In the genomic region with DNA sequence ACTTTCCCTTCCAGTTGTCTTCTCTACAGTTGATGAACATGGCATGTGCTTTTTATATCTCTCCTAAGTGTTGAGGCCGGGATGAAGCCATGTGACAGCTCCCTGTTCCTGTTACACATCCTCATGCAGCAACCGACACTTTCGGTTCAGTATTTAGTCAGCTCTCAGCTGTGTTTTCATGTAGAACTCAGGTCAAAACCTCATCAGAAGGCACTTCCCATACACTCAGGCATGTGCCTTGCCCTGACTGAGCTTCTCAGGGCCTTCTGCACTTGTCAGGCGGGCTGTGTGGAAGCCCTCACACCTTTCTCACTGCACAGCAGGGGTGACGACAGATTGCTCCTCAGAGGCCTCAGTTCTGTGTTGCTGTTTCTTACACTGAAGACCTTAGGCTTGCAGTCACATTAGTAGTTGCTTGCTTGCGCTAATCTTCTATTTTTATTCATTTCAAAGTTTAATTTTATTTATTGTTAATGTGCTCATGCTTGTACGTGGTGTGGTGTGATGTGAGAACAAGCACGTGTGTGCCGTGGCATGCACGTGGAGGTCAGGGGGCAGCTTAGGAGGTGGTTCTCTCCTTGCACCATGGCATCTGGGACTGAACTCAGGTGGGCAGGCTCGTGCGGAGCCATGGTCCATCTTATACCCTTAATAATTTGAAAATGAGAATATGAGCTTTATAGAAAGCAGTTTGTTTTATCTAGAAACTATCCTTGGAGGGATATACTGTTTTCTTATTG, we compare ENCODE assay signal across 8 mouse cellular contexts. TPM values are rescaled to one million over a fixed set of nuclear protein-coding genes. Genes with fewer than 3 reads are reported as not detected.
A peak's percentile ranks its signal among the peaks of the same experiment; 100 is the strongest.
DNase-seq lines count a peak whose midpoint lies in the region; ATAC-seq lines count a peak whose summit lies in the region.
"Had no signal": no experiment of that assay in that cellular context is flagged by ENCODE, and none has a peak within 500 bp of the region (broad histone marks: within the 10 kb centered on the region; RNA-seq: fewer than 3 reads in every experiment).

No protein-coding gene starts in this region.

- DNase-seq in layer of hippocampus, adult 9-11 months: peak; percentile 73
- DNase-seq in layer of hippocampus, adult 18-20 months (ENCODE audit: low spot score in 2 of 2): no peak
- DNase-seq in ZHBTc4 (ENCODE audit: low read depth, low spot score): peak; percentile 51
- DNase-seq in heart, adult 8-10 months (ENCODE audit: low spot score): peak; percentile 53
- DNase-seq in adrenal gland, postnatal 36 days: no peak
- no peak for DNase-seq in kidney, postnatal 4 days
- DNase-seq: cerebellum, adult 9-11 months had no signal

- peak; percentile 80 for ATAC-seq in monocyte, adult 5-6 weeks (replicated peaks; ENCODE audit: insufficient number of reproducible peaks, low FRiP score, low TSS enrichment, poor library complexity, severe bottlenecking)

RNA-seq across cellular contexts. Expression of gene Arhgap32, which starts 30.5 kb away (rescaled TPM):
- total RNA-seq in layer of hippocampus, adult 18-20 months (2021): 100 to 1,000 TPM; 233 to 240 TPM
- 10 to 100 TPM; 17.5 to 24.0 (median 21.3) TPM for total RNA-seq in heart, adult 8-10 months (2022)
- total RNA-seq in monocyte, adult 5-6 weeks (2017): under 0.01 to 3.7 TPM (median 0.49 TPM) in 3 replicates
- 10 to 100 TPM; 50.3 to 71.4 TPM for total RNA-seq in adrenal gland, postnatal 36 days (2021)

Comparison
In these comparisons a context has a peak if more than half of its experiments do, and no peak if none do; other contexts are left out.
1. DNase-seq: peak in layer of hippocampus, adult 9-11 months (single experiment), ZHBTc4 (single experiment) and heart, adult 8-10 months (single experiment); none in layer of hippocampus, adult 18-20 months (0 of 2), adrenal gland, postnatal 36 days (0 of 2) and kidney, postnatal 4 days (0 of 2).